Mouse (Mus musculus): ENCODE measurements at regions not wholly inside any gene's neighbourhood (a gene's known extent, or its start where the extent isn't known, plus 50 kb on each side); places are given as distances from the start of the nearest gene placed in this dataset.

- in situ Hi-C loops (cut with MboI; ENCODE audit: low pct_ligation_motif_present, low pct_unique_long_range_greater_than_20kb, low sequenced_read_pairs), result no loop called here
- Histone ChIP-seq H3K9ac (ENCODE audit: insufficient read depth, low read depth) (no peak overlapping the region), H3K79me2 (replicated peaks; ENCODE audit: control insufficient read depth, extremely low read depth, insufficient read depth, poor library complexity, severe bottlenecking) (no peaks in the 10 kb centered on the region), H3K27ac (ENCODE audit: insufficient read depth, low read depth) (no peak overlapping the region), H3K27me3 (replicated peaks) (no peaks in the 10 kb centered on the region), H3K36me3 (replicated peaks in 1 of 2; ENCODE audit: control insufficient read depth in 1 of 2, insufficient read depth in 1 of 2, low read length in 1 of 2) (no peaks in the 10 kb centered on the region), H3K9me3 (replicated peaks; ENCODE audit: low read length) (peaks cover 15% of the 10 kb centered on the region), H3K4me2 (ENCODE audit: insufficient read depth, low read depth, poor library complexity, severe bottlenecking) (no peak overlapping the region), H3K4me3 (replicated peaks in 1 of 3; ENCODE audit: low read depth in 2 of 3, low read length in 2 of 3, poor library complexity in 1 of 3) (no peak overlapping the region), H3K4me1 (ENCODE audit: control insufficient read depth in 1 of 2, insufficient read depth in 2 of 2) (no peaks in the 10 kb centered on the region)
- TF ChIP-seq RCOR1 (conservative IDR thresholded peaks at IDR 0.05; ENCODE audit: low read depth, low read length) (no peak), SMC3 (IDR thresholded peaks at IDR 0.05; ENCODE audit: low read depth, low read length) (no peak), EP300 (IDR thresholded peaks at IDR 0.05; ENCODE audit: low read length) (no peak), BHLHE40 (IDR thresholded peaks at IDR 0.05; ENCODE audit: low read depth, low read length) (no peak), MEF2A (IDR thresholded peaks at IDR 0.05; ENCODE audit: borderline replicate concordance, low read depth, low read length) (no peak), CHD1 (IDR thresholded peaks at IDR 0.05; ENCODE audit: low read depth, low read length) (no peak)
- dilution Hi-C loops (cut with MboI; ENCODE audit: extremely low pct_ligation_motif_present, extremely low pct_unique_long_range_greater_than_20kb, low sequenced_read_pairs), result no loop called here
- DNase-seq (ENCODE audit: extremely low read depth), result no peak
Measured at GRCm38 (mm10) chr14:105800142-105800925, 96.3 kb downstream of the Spry2 start.

- H3K79me2 ChIP-seq (replicated peaks; ENCODE audit: control insufficient read depth, extremely low read depth, insufficient read depth, poor library complexity, severe bottlenecking), result no peaks in the 10 kb centered on the region
- H3K27me3 ChIP-seq (replicated peaks), result no peaks in the 10 kb centered on the region
- H3K27ac ChIP-seq (ENCODE audit: insufficient read depth, low read depth), result no peak overlapping the region
- H3K9me3 ChIP-seq (replicated peaks; ENCODE audit: low read length), result peaks cover 15% of the 10 kb centered on the region
- in situ Hi-C loops (cut with MboI; ENCODE audit: low pct_ligation_motif_present, low pct_unique_long_range_greater_than_20kb, low sequenced_read_pairs), result no loop called here
- TF ChIP-seq NRF1 (IDR thresholded peaks at IDR 0.05; ENCODE audit: low read depth, low read length) (no peak), NELFE (IDR thresholded peaks at IDR 0.05; ENCODE audit: low read depth, low read length) (no peak), JUND (conservative IDR thresholded peaks at IDR 0.05; ENCODE audit: low read depth, low read length) (no peak), SMC3 (IDR thresholded peaks at IDR 0.05; ENCODE audit: low read depth, low read length) (no peak), TCF12 (IDR thresholded peaks at IDR 0.05; ENCODE audit: low read depth, low read length) (no peak), ZC3H11A (IDR thresholded peaks at IDR 0.05; ENCODE audit: low read depth, low read length) (no peak), MAX (IDR thresholded peaks at IDR 0.05; ENCODE audit: low read length) (no peak), ZMIZ1 (IDR thresholded peaks at IDR 0.05; ENCODE audit: low read depth, low read length) (no peak), RCOR1 (conservative IDR thresholded peaks at IDR 0.05; ENCODE audit: low read depth, low read length) (no peak), ZKSCAN1 (IDR thresholded peaks at IDR 0.05; ENCODE audit: borderline replicate concordance, low read depth, low read length) (no peak), E2F4 (IDR thresholded peaks at IDR 0.05; ENCODE audit: insufficient replicate concordance, low read depth, low read length) (no peak)
- H3K4me3 ChIP-seq (replicated peaks in 1 of 3; ENCODE audit: low read depth in 2 of 3, low read length in 2 of 3, poor library complexity in 1 of 3), result no peak overlapping the region
- H3K4me1 ChIP-seq (ENCODE audit: control insufficient read depth in 1 of 2, insufficient read depth in 2 of 2), result no peaks in the 10 kb centered on the region
- DNase-seq (ENCODE audit: extremely low read depth), result no peak
- H3K4me2 ChIP-seq (ENCODE audit: insufficient read depth, low read depth, poor library complexity, severe bottlenecking), result no peak overlapping the region
- H3K9ac ChIP-seq (ENCODE audit: insufficient read depth, low read depth), result no peak overlapping the region
- dilution Hi-C loops (cut with MboI; ENCODE audit: extremely low pct_ligation_motif_present, extremely low pct_unique_long_range_greater_than_20kb, low sequenced_read_pairs), result no loop called here
- H3K36me3 ChIP-seq (replicated peaks in 1 of 2; ENCODE audit: control insufficient read depth in 1 of 2, insufficient read depth in 1 of 2, low read length in 1 of 2), result no peaks in the 10 kb centered on the region
Measured at GRCm38 (mm10) chr14:105799401-105799861, 97.2 kb downstream of the Spry2 start.

Measured in CH12.LX (cell line).